Mouse (Mus musculus) layer of hippocampus, adult 11-12 months (tissue): ENCODE results near the gene Zdhhc19.

Experiments
- DNase-seq: peaks from one replicate; pipeline ENCODE4 v3.0.0; 2022; ENCODE audit warnings: low spot score

Gene Zdhhc19

GRCm38 (mm10) chr16:32516006-32516962 lies 20.2 kb downstream of the Zdhhc19 start:
- peak; percentile 79 for DNase-seq

GRCm38 (mm10) chr16:32517785-32518481 lies 21.9 kb downstream of the Zdhhc19 start:
- no peak for DNase-seq

- DNase-seq, result no peak
Measured at GRCm38 (mm10) chr16:32519656-32520371, 23.7 kb downstream of the Zdhhc19 start.

GRCm38 (mm10) chr16:32520372-32520748 lies 24.3 kb downstream of the Zdhhc19 start:
- DNase-seq, result no peak

- DNase-seq, result no peak
Measured at GRCm38 (mm10) chr16:32522578-32523194, 26.6 kb downstream of the Zdhhc19 start.

- no peak for DNase-seq
Measured at GRCm38 (mm10) chr16:32523462-32524243, 27.6 kb downstream of the Zdhhc19 start.

- DNase-seq, result no peak
Measured at GRCm38 (mm10) chr16:32524244-32524615, 28.2 kb downstream of the Zdhhc19 start.

GRCm38 (mm10) chr16:32526906-32527305 lies 30.8 kb downstream of the Zdhhc19 start:
- no peak for DNase-seq

- no peak for DNase-seq
Measured at GRCm38 (mm10) chr16:32532878-32533826, 37.1 kb downstream of the Zdhhc19 start.

GRCm38 (mm10) chr16:32535157-32535751 lies 39.2 kb downstream of the Zdhhc19 start:
- no peak for DNase-seq

GRCm38 (mm10) chr16:32537867-32538660 lies 42.0 kb downstream of the Zdhhc19 start:
- no peak for DNase-seq

- no peak for DNase-seq
Measured at GRCm38 (mm10) chr16:32538761-32539255, 42.7 kb downstream of the Zdhhc19 start.

GRCm38 (mm10) chr16:32541338-32542179 lies 45.5 kb downstream of the Zdhhc19 start:
- DNase-seq, result no peak

GRCm38 (mm10) chr16:32543422-32543821 lies 47.4 kb downstream of the Zdhhc19 start:
- DNase-seq, result no peak

- DNase-seq, result no peak
Measured at GRCm38 (mm10) chr16:32547156-32548068, 51.3 kb downstream of the Zdhhc19 start.

GRCm38 (mm10) chr16:32550084-32550483 lies 54.0 kb downstream of the Zdhhc19 start:
- DNase-seq, result no peak

GRCm38 (mm10) chr16:32550487-32550886 lies 54.4 kb downstream of the Zdhhc19 start:
- no peak for DNase-seq
